Mouse (Mus musculus): ENCODE measurements around the gene Scpep1.
A peak's percentile ranks its signal among the peaks of the same experiment; 100 is the strongest.
"Not testable (repeated sequence)": the region's sequence is repeated elsewhere in the genome, so short reads cannot be mapped to it uniquely, and the experiment has no call there.

The Scpep1 gene

DNA sequence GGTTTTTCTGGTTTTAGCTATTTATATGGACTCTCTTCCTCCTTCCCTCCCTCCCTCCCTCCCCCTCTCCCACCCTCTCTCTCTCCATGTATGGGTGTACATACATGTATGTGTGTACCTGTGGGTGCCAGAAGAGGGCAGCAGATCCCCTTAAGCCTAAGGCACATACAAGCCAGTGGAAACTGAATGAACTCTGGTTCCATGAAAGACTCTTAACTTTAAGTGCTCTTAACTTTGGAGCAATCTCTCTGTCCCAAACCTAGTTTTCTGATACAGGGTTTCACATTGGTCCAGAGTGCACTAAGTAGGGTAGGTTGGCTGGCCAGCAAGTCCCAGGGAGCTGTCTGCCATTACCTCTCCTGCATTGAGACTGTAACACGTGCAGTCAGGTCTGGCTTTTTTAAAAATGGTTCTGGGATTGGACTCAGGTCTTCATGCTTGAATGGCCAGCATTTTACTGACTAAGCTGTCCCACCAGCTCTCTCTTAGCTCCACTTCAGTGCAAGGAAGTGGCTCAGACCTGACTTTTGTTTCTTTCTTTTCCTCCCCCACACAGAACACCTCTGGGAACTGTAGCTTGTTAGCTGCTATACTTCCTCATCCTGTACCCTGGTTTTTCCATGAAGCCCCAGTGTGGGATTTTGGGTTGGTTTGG lies 46.6 kb downstream of the Scpep1 start:
- DNase-seq: peak; percentile 66

DNA sequence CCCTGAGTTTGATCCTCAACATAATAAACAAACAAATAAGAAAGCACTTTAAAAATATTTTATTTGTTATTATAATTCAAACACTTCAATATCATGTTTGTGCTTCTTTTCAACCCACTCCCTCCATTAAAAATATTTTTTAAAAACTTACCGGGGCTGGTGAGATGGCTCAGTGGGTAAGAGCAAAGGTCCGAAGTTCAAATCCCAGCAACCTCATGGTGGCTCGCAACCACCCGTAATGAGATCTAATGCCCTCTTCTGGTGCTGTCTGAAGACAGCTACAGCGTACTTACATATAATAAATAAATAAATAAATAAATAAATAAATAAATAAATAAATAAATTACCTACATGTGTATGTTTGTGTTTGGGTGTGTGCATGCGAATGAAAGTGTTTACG lies 47.4 kb downstream of the Scpep1 start:
- no peak for DNase-seq

DNA sequence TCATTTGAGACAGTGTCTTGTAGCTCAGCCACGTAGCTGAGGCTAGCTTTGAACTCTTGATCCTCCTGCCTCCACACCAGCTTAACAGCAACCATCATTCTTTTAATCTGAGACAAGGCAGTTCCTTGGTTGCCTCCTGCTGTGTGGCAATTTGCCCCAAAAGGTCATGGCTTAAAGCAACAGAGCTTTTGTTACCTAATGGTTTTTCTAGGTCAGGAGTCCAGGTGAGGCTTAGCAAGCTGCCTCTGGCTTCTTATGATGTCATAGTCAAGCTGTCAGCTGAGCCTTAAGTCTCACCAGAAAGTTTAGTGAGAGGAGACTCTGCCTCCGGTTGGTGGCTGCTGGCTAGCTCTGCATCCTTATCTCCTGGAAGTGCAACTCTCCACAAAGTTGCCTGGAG lies 49.6 kb downstream of the Scpep1 start:
- DNase-seq: no peak

DNA sequence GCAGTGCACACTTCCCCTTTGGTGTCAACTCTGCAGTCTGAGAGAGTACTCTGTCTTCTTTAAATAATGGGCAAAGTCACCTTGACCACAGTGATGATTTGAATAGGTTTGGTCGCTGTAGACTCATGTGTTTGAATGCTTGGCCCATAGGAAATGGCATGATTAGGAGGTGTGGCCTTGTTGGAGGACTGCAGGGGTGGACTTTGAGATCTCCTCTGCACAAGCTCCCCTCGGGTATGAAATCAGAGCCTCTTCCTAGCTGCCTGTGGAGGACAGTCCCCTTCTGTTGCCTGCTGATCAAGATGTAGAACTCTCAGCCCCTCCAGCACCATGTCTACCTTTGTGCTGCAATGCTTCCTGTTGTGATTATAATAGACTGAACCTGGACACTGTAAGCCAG lies 51.2 kb downstream of the Scpep1 start:
- DNase-seq: no peak

DNA sequence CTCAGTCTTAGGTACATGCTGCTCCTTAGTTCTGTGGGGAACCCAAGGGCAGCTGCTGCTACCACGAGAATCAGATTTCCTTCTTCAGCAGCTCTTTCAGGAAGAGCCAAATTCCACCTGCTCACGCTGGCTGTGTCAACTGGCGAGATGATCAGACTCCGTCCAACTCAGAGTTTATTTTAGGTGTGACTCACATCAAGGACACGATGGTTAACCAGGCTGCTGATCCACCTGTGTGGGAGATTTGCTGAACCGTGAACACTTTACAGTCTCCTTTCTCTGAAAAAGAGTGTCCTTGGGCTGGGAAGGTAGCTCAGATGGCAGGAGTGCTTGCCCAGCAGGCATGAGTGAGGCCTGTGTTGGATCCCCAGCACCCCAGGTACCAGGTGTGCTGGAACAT lies 52.5 kb downstream of the Scpep1 start:
- no peak for DNase-seq

DNA sequence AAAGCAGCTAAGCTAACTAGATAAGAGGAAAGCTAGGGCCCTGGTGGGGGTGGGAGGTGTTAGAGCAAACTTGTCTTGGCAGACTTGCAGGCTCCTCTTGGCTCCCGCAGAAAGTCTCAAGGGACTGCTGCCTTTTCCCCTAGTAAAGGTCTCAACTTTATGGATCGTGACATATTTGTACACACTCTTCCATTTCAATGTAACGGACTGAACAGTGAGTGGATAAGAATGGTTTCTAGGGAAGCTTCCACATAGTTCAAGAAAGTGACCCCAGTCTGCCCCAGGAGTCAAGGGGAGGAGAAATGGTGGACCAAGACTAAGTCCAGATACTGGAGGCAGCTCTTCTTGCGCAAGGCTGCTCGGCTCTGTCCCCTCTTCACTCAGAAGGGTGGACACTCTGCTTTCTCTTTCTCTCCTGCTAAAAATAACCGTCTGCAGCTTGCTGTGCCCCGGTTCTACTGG lies 53.9 kb downstream of the Scpep1 start:
- DNase-seq: no peak

DNA sequence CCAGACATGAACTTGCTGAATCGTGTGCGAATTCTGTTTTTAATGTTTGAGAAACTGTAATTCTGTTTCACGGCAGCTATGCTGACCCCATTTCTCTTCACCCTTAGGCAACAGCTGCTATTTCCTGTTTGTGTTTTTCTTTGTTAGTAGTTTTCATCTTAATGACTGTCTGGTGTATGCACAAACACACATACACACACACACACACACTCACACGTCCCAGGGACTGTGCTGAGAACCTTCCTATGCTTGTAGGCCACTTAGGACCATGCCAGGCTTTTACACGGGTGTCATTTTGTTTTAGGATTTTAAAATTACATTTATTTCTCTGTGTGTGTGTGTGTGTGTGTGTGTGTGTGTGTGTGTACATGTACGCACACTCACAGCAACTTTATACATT lies 55.7 kb downstream of the Scpep1 start:
- DNase-seq: no peak

DNA sequence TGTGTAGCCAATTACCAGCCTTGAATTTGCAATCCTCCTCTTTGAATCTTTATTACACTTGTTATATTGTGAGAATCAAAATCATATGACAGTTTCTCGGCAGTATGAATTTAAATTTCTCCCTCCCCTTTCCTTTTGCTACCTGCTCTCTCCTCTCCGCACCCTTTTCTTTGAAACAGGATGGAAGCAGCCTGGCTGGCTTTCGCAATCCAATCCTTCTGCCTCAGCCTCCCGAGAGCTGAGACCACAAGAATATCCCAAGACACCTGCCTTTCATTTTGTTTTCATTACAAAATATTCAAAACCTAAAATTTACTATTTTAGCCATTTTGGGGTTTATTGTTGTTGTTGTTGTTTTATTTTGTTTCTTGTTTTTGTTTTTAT lies 56.9 kb downstream of the Scpep1 start:
- no peak for DNase-seq

DNA sequence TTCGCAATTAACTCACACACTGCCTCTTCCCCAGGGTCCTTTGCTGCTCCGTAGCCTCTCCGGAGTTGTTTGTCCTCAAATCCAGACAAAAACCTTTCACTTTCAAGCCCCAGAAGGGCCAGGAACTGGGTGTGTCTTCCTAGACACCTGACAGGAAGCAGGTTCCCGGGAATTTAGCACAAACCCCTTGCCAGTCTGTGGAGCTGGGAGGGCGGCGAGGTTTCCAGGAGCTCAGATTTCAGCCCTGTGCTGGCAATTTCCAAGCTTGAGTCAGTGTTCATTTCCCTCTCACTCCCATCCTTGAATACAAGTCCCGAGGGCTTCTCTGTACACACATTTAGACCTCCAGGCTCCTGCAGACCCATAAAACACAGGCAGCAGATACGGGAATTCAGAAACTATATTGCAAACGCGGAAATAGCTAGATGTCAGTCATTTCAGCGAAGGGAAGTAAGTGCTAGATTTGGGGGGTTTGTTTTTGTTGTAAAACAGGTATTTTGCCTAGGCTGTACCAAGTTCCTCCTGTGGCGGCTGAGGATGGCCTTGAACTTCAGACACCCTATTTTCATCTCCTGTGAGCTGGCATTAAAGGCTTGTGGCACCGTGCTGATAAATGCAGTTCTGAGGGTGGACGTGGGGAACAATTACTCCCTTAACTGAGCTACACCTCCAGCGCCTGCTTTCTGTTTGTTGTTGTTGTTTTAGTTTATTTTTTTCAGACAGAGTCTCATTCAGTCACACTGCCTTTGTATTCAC lies 57.5 kb downstream of the Scpep1 start:
- DNase-seq: no peak

DNA sequence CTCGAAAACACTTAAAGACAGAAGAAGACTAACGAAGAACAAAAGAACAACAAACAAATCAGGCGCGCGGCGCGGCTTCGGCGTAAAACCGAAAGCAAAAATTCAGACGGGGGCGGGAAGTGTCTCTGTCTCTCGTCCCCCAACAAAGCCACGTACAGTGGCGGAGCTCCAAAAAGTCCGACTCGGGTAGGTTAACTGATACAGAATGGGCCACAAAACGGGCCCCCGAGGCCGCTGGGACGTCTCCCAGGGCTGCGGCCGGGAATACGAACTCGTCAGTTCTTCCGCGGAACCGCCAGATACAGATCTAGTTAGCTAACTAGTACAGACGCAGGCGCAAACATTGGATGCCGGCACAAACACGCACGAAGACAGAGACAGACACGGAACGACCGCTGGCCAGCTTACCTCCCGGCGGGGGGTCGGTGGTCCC lies 59.4 kb downstream of the Scpep1 start:
- peak; percentile 59 for DNase-seq

DNA sequence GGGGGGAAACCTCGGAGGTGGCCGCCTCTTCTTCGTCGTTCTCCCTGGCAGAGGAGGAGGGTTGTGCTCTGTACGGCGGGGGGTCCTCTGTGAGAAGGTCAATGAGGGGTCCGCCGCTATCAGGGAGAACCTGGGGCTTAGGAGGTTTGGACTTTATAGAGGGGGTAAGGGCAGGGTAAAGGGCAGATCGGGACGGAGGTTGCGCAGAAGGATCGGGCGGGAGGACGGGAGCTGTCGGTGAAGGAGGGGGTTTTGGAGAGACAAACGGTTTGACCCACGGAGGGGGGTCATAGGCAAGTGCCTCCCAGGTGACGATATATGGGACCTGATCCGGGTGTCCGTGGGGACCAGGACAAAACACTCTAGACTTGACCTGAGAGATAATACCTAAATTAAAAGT lies 60.0 kb downstream of the Scpep1 start:
- DNase-seq: peak; percentile 25

DNA sequence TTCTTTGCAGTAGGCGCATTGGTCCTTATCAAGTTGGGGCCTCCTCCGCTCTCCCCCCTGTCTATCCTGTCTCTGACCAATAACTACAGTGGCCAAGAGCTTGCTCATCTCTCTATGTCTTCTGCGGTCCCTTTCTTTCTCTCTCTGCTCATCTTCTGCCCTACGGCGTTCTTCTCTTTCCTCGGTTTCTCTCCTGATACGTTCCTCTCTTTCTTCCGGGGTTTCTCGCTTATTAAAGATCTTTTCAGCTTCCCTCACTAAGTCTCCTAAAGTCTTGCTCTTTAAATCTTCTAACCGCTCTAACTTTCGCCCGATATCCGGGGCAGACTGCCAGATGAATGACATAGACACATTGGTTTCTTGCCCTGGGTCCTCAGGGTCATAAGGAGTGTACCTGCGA lies 61.0 kb downstream of the Scpep1 start:
- DNase-seq: not testable (repeated sequence)

DNA sequence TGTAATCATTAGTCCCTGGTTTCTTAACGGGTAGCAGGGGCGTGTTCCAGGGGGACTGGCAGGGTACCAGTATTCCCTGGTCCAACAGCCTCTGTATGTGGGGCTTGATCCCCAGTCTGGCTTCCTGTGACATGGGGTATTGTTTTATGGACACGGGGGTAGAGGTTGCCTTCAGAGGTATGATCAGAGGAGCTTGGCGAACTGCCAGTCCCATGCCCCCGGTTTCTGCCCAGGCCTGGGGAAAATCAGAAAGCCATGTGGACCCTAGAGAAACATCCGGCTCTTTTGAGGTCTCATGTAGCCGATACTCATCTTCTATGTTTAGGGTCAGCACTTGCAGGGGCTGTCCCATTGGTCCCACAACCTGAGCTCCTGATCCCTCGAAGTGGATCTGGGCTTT lies 61.8 kb downstream of the Scpep1 start:
- DNase-seq: not testable (repeated sequence)

DNA sequence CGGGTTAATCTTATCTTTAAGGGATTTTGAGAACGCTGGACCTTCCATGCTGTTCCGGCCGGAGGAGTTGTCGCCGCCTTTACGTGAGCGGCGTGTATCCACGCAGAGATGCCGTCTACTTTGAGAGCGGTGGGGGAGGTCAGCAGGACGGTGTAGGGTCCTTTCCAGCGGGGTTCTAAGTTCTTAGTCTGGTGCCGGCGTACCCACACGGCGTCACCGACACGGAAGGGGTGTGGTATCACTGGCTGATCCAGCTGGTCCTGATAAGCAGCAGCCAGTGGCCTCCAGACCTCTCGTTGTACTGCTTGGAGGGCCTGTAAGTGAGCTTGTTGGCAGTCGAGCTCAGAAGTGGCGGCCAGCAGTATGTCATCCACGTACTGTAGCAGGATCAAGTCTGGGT lies 62.5 kb downstream of the Scpep1 start:
- DNase-seq: peak; percentile 9

DNA sequence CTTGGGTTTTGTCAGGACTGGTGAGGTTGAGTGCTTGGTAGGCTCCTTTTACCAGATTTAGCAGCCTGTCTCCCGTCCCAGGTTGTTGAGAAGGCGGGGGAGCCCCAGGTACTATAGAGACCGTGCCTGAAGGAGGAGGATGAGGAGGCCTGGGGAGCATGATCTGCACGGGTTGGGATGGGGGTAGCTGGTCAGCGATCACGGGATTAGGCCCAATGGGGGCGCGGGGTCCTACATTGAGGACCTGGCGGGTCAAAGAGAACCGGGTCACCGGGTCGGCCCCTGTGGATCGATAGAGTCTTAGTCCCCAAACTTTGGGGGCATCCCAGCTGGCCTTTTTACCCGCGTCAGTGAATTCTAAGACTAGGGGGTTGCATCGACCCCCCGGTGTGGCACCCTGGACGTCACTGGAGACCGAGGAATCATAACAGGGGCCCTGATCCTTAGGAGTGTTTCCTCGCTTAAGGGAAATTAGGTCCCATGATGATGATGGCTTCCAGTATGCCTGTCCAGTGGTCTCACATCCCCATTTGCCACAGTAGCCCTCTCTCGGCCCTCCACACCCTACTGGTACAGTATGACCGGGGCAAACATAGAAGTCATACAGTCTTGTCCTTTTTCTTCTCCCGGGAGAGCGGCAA lies 63.2 kb downstream of the Scpep1 start:
- DNase-seq: peak; percentile 41

DNA sequence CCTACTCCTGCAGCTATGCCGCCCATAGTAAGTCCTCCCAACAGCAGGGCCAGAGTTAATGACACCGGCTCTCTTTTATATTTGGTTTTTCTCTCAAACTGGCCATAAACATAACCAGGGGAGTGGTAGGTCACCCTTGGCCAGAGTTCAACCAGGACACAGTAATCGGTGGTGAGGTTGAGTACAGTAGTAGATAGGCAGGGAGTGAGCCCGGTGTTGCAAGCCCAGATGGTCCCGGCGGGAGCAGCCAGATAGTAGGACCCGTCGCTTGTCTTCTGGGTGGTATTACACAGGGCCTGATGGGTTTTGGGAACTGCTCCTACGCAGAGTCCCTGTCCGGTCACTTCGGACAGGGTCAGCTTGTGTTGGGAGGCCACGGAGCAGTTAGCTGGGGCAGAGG lies 63.8 kb downstream of the Scpep1 start:
- DNase-seq: peak; percentile 12

DNA sequence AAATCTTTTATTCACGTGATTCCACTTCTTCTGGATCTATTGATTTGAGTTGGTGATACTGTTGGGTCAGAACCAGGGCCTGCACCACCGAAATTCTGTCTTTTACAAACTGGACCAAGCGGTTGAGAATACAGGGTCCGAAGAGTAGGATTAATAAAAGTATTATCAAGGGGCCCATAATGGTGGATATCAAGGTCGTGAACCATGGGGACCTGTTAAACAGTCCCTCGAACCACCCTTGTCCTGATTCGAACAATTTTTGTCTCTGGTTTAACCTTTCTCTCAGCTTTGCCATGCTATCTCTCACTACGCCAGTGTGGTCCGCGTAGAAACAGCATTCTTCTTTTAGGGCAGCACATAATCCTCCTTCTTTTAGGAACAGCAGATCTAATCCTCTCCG lies 64.4 kb downstream of the Scpep1 start:
- DNase-seq: peak; percentile 3

DNA sequence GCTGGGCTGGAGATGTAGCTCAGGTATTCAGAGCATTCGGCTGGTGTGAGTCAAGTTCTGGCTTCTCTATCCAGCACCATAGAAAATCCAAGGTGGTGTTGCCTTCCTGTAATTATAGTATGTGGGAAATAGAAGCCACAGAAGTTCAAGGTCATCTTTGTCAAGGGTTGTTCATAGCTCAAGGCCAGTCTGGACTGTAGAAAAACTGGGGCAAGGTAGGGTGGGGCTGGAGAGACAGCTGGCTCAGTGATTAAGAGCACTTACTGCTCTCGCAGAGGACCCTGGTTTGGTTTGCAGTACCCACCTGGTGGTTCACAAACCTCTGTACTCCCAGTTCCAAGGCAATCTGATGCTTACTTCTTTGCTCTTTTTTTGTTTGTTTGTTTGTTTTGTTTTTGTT lies 66.3 kb downstream of the Scpep1 start:
- no peak for DNase-seq

DNA sequence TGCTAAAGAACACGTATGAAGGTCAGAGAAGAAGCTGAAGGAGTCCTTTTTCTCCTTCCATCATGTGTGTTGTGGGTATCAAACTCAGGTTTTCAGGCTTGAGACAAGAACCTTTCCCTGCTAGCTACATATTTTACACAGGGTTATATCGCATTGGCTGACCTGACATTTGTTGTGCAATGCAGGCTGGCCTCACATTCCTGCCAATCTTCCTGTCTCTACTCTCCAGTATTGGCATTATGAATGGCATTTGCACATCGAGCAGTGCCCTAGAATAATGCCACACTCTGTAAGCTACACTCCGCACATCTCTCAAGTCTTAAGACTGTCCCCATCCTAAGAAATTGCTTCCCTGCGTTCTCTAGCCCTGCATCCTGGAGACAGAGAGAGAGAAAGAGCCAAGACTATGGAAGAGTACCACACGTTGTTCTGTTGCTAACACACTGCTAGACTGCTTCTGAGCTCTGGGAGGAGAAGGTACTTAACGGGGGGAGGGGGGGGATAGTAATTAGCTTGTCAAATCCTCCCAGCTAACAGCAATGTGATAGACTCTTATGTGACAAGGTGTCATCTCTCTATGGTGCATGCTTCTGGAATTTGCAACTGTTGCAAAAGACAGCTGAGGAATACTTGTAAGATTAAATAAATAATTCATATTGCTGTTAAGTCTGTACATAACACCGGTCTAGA lies 70.7 kb downstream of the Scpep1 start:
- no peak for DNase-seq

DNA sequence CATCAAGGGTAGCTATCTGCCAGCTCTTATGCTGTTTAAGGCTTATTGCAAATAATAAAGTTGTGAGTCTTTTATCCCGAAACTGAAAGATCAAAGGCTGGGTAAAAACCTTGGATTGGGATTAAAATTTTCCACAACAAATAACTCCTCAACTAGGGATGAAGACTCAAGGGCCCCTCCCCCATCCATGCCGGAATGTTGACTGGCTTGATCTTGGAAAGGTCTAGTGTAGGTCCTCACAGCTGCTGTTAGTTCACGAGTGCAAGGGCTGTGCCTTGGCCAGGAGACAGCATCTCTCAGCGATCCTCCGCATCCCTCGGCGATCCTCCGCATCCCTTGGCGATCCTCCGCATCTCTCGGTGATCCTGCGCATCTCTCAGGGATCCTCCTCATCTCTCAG lies 77.3 kb downstream of the Scpep1 start:
- no peak for DNase-seq
